Mouse (Mus musculus) urinary bladder, postnatal 14 days (tissue): ENCODE measurements at regions not wholly inside any gene's neighbourhood (a gene's known extent, or its start where the extent isn't known, plus 50 kb on each side); places are given as distances from the start of the nearest gene placed in this dataset.

Experiments
- DNase-seq: peaks from one replicate; pipeline ENCODE4 v3.0.0; 2021; ENCODE audit warnings: low spot score

GRCm38 (mm10) chr5:119400223-119400935 is 270.1 kb upstream of the Tbx3 start:
- DNase-seq, result no peak

DNA sequence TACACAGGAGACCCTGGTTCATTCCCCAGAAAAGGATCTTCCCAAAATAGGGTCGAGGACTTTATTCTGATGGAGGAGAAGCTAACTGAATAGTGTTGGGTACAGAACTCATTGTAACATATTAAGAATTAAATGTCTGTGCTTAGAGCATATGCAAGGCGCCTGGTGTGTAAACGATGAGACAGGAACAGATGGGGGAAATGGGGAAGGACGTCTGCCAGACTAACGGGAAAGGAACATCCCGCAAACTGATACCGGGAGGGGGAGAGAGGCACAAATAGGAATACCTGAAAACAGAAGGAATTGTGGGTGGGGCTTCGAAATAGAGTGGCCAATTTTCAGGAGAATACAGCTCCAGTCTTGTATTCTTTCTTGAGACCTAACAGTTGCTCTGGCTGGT is 268.6 kb upstream of the Tbx3 start:
- DNase-seq, result no peak

DNA sequence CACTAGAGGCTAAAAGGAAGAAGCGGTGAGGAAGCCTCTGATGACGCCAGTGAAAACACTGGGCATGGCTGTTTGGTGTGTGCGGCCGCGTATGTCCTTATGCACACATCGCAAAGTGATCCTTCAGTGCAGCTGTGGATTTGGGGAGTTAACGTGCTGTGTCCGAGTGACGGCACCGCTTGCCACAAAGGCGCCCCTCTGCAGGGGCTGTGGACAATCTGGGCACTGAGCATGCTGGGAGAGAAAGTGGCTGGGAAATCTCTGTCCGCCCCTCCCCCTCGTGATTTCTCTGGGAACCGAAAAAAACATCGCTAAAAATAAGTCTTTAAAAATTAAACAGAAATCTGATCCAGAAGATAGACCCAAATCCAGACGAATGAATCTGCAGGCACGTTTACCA is 267.8 kb upstream of the Tbx3 start:
- DNase-seq, result no peak

DNA sequence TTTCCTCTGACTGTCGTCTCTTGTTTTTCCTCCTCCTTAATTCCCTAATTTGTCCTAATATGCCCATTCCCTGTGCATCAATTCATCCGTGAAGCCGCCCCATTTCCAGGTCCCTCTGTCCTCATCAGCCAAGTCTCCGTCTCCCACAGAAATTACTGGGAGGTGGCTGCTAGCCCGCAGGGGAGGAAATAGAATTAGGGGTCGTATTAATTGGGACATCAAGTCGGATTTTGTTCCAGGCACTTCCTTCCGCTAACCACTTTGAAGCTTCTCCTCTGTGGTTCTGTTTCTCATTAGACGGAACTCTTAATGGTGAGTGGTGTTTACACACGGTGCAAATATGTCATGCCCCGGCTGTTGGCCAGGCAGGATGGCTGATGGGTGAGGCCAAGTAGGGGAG is 259.5 kb upstream of the Tbx3 start:
- no peak for DNase-seq

DNA sequence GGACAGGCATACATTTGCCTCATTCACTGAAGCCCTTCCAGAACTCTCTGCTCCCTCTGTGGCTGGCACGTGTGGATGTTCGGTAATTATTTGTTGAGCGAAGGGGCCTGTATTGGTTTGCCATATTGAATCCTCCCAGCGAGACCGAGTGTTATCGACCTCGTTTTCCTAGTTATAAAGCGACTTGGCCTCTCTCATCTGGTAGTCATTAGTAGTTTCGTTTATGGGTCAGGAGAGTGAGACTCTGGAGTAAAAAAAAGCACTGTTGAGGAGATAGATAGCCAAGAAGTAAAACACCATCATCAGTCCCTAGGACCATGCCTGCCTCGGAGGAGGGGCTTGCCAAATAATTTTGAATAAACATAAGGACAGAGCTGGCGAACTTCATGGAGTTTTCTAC is 254.6 kb upstream of the Tbx3 start:
- DNase-seq, result no peak

- no peak for DNase-seq
Observed at GRCm38 (mm10) chr5:119418486-119418885, 252.0 kb upstream of the Tbx3 start.

DNA sequence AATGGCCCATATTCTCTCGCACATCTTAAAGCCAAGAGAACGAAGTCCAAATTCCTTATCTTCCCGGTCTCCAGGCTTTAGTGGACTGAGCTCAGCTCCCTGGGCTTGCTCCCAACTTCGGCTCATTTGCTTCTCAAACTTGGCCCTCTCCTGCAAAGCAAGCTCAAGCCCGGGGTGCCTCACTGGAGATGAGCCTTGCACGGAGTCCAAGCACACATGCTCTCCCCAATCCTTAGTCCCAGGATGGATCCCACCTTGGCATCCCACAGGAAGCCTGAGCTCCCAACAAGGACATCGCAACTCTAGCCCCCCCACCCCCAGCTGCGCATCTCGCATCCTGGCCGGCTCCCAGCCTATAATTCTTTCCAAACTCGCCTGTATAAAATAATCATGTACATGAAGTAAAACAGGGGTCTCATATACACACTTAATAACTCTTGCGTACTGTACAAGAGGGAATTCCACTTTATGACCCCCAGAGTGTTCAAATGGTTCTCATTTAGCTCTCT is 242.9 kb upstream of the Tbx3 start:
- DNase-seq, result peak; percentile 68

GRCm38 (mm10) chr5:119431271-119431756 is 239.2 kb upstream of the Tbx3 start:
- DNase-seq, result no peak

GRCm38 (mm10) chr5:119434572-119434971 is 235.9 kb upstream of the Tbx3 start:
- no peak for DNase-seq

DNA sequence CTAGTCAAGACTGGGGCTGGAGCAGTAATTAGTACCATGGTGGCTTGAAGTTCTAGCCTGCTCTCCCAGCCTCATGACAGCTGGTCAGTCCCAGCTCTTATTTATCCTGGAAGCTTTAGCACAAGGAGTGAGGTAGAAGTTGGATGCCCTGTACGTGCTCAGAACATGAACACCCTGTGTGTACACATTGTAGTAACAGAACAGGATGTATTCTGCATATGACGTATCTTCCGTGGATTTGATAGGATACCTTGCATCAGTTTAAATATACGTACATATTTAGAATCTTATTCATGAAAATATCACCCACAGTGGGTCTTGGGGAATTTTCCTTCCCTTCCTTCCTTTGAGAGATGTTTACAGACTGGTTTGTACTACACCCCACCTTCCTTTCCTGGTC is 222.0 kb upstream of the Tbx3 start:
- DNase-seq, result no peak

DNA sequence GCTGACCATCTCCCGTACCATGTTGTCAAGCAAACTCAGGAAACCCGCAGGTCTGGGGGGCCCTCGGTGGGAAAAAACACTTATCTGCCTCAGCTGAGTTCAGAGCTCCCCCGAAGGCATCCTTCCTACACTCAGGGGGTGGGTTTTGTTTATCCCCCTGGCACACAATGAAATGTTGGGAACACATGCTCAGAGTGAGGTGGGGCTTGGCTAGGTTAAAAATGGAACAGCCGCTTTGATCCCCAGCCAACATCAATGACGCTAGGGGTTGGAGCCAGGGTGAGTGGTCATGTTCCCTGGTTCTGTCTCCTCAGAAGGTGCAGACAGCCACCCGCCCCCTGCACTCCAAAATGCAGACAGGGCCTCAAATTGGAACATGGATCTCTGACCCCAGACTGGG is 221.3 kb upstream of the Tbx3 start:
- peak; percentile 11 for DNase-seq

- no peak for DNase-seq
Observed at GRCm38 (mm10) chr5:119459751-119460150, 210.7 kb upstream of the Tbx3 start.

DNA sequence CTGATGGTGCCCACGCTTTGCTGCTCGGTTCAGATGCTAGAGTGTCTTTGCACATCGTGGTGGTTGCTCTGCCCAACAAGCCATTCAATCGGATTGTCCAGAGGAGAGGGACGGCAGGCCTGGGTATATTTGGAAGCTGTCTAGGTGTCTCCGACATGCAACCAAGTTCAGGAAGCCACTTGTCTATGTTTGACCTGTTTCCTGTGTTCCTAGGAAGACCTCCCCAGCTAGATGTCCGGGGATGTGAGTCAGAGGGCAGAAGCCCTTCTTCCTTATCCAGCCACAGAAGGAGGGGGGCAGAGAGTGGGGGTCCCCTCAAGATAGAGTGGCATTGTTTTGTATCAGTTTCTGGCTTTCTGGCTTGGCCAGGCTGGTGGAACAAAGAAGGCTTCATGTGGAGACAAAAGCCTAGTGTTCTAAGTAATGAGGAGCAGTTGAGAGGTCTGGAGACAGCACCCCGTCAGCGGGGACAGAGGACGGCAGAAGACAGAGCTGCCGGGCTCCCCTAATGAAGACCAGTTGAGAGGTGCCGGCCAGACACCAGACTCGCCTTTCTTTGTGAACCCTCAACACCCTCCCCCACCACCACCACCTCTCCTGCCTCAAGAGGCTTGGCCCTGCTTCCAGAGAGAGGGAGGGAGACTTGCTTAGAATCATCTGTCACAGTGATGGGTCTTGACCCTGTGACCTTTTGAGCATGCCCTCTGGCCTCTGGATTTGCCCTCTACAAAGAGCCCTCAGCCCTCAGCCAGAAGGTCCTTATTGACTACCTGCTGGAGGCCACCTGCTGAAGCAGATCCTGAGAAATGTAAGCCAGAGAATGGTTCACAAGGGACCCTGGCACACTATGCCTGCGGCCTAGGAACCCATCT is 207.6 kb upstream of the Tbx3 start:
- no peak for DNase-seq

GRCm38 (mm10) chr5:119464553-119464952 is 205.9 kb upstream of the Tbx3 start:
- no peak for DNase-seq

- DNase-seq, result no peak
Observed at GRCm38 (mm10) chr5:119467346-119468085, 203.0 kb upstream of the Tbx3 start.

GRCm38 (mm10) chr5:119477926-119478325 is 192.5 kb upstream of the Tbx3 start:
- no peak for DNase-seq

GRCm38 (mm10) chr5:119478331-119478730 is 192.1 kb upstream of the Tbx3 start:
- DNase-seq, result no peak

DNA sequence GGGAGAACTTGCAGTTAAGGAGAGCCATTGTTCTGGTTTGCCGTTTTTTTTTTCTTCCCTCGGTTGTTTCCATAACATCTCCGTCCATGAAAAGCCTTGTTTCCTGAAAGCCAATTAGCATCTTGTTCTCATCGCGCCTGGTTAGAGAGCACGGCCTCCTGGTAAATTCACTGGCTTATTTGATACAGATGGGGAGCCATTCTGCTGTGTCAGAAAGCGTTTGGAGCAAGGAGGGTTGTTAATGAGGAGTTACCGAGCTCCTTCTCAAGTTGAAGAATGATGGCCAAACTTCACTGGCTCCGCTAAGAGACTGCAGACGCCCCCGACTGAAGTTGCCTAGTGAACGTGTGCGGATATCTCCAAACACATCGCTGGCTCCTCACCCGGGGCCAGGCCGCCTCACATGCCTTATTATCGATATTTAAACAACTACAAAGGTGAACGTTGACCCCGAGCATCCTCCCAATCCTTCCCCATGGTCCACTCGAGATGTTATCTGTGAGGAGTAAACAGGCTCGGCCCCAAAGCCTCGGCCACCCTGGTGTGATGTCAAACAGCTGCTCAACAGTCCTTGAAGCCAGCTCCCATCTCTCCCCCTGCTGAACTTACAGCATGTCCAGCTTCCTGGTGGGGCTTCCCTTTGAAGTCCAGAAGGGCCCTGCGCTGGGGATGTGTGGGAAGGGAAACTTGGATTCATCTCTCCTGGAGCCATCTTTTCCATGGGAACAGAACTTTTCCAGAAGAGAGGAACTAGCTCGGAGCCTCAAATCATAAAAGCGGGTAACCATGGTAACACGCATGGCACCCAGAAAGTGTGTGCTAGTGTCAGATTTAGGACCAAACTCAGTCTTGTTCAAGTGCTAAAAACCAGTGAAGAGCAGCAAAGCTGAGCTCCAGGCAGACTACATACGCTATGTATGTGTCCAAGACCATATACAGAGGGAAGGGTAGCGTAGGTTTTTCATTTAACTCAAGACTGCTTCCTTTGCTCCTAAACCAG is 190.0 kb upstream of the Tbx3 start:
- DNase-seq, result peak; percentile 22

- DNase-seq, result no peak
Observed at GRCm38 (mm10) chr5:119483706-119484105, 186.8 kb upstream of the Tbx3 start.

GRCm38 (mm10) chr5:119486196-119486595 is 184.3 kb upstream of the Tbx3 start:
- no peak for DNase-seq

- DNase-seq, result no peak
Observed at GRCm38 (mm10) chr5:119487184-119487583, 183.3 kb upstream of the Tbx3 start.
